Mouse (Mus musculus) cerebellum, postnatal 36 days (tissue): ENCODE results near the gene Nampt.
A peak's percentile ranks its signal among the peaks of the same experiment; 100 is the strongest.

ENCODE experiments used
- DNase-seq, 2 experiments: peaks; one replicate each; pipeline ENCODE4 v3.0.0; 2021 to 2022; ENCODE audit warnings: mixed read lengths in 2 of 2

Nampt gene

GRCm38 (mm10) chr12:32819416-32819815 is at the start of gene Nampt:
Gene Nampt (plus strand): TSS chr12:32819545.
- no peak for DNase-seq

DNA sequence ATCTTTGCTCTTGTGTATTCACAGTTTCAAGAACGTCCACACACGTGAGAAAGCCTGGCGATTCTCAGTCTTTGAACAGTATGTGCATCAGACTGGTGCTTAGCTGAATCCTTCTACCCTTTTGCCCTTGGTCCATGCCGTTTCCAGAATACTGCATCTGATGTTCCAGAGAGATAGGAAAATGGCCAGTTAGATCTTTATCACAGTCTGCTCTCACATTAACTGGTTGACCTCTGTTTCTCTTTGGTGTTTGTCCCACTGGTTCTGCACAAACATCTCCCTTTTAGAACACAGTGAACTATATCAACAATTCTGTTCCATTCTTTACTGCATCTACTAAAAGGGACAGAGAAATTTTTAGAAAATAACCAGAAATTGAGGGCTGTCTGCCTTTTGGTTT is 48.6 kb upstream of the Nampt start:
- DNase-seq, result no peak

GRCm38 (mm10) chr12:32774592-32774991 is 44.8 kb upstream of the Nampt start:
- DNase-seq, result no peak

- no peak for DNase-seq
These were observed 30.3 kb upstream of the Nampt start for GRCm38 (mm10) chr12:32789092-32789491.

- DNase-seq, result no peak
These were observed 23.4 kb upstream of the Nampt start for GRCm38 (mm10) chr12:32795765-32796471.

DNA sequence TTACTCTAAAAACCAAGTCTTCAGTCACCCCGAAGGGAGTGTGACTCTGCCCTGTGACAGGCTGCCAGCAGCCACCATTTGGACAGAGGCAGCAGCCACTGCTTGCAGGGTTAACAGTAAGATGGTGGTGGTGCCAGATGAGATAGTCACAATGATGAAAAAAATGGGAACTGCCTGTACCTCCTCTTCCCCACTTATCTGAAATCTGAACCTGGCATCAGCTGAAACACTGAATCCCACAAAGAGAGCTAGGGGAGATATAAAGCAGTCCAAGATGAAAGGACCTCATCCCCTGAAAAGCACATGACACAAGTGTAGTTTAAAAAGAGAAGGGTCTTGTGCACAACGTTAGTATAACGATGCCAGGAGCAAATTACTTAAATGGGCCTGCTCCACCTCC is 21.9 kb upstream of the Nampt start:
- no peak for DNase-seq

DNA sequence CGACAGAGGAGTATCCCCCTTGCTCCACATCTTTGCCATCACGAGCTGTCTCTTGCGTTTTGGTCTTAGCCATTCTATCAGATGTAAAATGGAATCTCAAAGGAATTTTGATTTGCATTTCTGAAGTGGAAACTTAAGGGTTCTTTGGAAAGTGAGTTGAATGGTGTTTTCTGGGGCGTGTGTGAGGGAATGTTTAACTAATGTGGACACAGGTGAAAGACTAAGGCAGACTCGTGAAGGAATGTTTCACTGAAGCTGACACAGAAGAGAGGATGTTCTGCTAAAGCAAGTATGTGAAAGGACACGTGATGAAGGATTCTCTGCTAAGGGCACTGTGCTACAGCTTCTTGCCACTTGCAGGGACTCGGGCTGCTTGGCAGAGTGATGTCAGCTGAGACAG is 18.3 kb upstream of the Nampt start:
- no peak for DNase-seq

- no peak for DNase-seq
These were observed 13.8 kb upstream of the Nampt start for GRCm38 (mm10) chr12:32805559-32805958.

DNA sequence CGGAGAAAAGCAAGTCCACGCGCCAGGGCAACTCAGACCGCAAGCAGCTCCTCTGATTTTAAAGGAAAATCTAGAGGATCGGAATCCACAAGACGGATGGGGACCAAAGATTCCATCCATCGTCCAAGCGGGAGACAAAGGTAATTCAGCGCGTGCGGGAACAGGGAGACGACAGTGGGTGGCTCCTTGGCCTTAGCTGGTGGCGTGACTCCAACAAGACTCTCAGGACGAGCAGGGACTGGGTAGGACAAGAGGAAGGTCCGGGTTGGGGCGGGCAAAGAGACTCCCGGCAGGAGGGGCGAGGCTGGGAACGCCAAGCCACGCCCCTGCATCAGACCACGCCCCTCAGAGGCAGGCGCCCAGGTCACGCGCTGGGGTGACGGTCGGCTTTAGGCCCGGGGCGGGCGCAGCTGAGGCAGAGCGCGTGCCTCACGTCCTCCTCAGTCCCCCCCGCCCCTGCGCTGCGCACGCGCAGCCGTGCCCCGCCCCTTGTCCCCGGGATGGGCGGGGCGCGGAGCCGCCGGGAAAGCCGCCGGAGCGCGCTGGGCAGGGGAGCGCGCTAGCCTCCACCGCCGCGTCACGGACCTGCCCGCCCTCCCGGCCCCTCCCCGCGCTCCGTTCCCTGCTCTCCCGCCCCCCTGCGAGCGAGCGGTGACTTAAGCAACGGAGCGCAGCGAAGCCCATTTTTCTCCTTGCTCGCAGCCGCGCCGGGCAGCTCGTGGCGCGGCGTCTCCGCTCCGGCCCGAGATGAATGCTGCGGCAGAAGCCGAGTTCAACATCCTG is 669 bp downstream of the Nampt start:
- peak; percentile 97 to 99 for DNase-seq

DNA sequence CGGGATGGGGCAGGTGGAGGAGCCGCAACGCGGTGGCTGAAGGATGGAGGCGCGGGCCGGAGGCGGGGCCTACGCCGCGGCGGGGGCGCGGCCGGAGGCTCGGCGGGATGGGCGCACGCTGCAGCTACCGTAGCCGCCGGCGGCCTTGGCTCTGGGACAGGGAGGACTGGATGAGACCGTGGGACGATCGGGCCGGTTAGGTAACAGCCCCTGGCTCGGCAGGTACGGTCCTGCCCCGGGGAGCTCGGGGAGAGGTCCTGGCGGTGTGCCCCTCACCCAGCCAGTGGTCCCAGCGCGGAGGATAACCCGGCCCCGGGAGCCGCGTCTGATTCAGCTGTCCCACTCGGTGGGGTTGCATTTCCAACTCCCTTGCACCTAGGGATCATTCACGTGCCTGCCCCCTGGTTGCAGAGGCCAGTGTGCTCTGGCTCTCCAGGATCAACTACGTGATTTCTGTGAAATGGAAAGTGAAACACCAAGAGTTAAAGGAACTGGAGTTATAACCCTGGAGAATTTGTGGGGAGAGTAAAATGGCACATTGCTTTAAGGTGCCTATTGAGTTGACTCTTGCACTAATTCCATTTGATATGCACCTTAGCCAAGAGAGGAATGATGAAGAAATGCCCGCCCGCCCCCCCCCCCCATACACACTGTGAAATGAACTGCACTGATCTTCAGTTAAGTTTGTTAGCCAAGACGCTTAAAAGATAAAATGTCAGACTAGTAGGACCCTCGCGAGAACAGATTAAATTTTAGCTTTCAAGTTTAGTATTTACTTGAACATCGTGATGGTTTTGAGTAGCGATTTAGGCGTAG is 1.6 kb downstream of the Nampt start:
- DNase-seq, result peak; percentile 71 to 81

- DNase-seq, result no peak
These were observed 2.2 kb downstream of the Nampt start for GRCm38 (mm10) chr12:32821504-32822011.

GRCm38 (mm10) chr12:32822066-32822465 is 2.7 kb downstream of the Nampt start:
- no peak for DNase-seq

DNA sequence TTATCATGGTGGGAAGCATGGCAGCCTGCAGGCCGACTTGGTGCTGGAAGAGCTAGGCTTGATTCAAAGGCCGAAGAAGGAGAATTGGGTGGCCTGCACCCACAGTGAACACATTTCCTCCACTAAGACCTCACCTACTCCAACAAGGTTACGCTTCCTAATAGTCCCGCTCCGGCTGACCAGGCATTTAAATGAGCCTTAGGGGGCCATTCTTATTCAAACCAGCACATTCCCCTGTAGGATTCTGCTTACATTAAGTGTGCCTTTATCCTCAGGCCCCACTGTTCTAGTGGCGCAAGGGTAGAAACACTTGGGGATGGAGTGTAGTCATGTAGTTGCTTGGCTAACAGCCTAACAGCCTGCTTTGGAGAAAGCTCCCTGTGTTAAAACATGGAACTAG is 5.2 kb downstream of the Nampt start:
- no peak for DNase-seq

DNA sequence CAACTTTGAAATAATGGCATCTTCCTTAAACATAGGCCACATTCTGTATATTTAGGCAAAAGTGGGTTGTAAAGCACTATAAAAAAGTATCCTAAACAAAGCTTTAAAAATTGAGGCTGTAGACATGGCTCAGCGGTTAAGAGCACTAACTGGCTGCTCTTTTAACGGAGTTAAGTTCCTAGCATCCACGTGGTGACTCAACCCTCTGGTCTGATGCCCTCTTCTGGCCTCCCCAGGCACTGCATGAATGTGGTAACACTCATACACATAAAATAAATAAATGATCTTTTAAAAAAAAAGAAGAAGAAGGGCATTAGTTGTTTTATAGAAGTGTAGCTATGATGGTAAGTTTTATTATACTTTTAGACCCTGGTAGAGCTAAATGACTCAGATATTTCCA is 7.6 kb downstream of the Nampt start:
- peak; percentile 53 to 61 for DNase-seq

GRCm38 (mm10) chr12:32828137-32828760 is 8.9 kb downstream of the Nampt start:
- peak in 1 of 2 experiments; percentile 13 for DNase-seq

DNA sequence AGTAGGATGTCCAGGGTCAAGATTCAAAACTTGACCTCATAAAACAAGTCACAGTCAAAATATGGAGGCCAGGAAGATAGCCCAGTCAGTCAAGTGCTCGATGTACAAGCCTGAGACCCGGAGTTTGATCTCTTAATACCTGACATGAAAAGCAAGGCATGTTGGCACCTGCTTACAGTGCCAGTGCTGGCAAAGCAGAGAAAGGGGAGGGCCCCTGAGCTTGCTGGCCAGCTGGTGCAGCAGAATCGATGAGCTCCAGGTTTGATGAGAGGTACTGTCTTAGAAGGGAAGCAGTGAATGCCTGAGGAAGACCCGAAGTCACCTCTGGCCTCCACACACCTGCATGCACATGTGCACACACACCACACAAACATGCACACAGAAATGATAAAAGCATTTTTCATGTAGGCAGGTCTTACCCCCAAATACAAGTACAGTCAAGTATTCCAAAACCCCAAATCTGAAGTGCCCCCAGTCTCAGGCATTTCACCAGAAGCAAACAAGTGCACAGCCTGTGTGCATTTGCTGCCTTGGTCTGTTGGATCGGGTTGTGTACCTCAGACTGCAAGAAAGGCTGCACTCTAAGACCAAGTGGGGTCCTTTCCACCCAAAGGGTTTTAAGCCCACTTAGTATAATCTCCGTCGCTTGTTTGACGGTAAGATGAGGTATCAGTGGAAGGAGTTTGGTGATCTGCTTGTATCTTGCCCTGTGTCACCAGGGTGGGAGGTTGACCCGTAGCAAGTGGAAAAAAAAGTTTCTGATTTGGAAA is 10.2 kb downstream of the Nampt start:
- DNase-seq, result peak in 1 of 2 experiments; percentile 32

GRCm38 (mm10) chr12:32832076-32832475 is 12.7 kb downstream of the Nampt start:
- DNase-seq, result no peak

- no peak for DNase-seq
These were observed 15.4 kb downstream of the Nampt start for GRCm38 (mm10) chr12:32834781-32835180.

DNA sequence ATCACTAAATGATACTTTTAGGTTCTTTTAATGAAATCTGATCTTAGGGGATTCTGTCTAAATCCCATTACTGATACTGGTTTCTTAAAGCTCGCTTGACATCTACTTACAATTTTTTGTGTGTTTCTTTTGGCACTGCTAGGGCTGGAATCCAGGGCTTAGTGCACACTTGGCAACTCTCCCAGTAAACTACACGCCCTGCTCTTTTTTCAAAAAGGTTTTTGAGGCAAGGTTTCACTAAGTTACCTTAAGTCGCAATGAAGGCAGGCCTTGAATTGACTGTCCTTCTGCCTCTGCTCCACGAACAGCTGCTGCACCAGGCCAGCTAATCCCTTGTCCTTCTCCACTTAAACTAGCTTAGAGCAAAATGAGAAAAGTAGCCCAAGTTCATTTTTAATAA is 15.9 kb downstream of the Nampt start:
- no peak for DNase-seq

DNA sequence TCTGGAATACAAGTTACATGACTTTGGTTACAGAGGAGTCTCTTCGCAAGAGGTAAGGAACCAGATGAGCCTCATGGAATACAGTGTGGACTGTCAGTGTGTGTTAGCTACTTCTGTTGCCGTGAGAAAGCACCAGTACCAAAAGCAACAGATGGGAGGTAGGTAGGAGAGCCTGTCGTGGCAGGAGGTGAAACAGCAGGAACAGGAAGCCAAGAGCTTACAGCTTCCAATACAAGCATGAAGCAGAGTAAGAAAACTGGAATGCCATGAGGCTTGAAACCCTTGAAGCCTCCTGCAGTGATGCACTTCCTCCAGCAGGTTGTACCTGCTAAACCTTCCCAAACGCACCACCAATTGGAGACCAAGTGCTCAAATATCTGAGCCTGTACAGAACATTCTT is 19.1 kb downstream of the Nampt start:
- no peak for DNase-seq

- no peak for DNase-seq
These were observed 19.6 kb downstream of the Nampt start for GRCm38 (mm10) chr12:32838954-32839353.

DNA sequence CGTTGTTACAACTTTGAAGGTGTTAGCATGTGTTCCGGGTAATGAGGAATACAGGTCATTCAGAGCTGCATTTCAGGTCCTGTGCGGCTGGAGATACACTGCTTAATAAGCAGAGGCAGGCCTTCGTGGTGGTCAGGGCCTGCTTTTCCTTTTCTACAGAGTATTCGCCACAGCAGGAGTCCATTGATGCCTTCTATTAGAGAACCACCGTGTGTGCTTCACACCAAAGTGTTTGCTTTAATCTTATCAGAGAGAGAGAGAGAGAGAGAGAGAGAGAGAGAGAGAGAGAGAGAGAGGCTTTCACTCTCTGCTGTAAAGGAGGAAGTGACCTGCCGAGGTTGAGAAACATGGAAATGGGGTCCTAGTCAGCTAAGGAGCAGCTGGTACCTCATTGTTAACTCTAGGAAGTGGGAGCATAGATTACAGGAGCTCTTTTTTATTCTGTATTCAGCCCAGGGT is 22.1 kb downstream of the Nampt start:
- DNase-seq, result no peak
